20 mouse cellular contexts compared by ENCODE assay signal in the genomic region with DNA sequence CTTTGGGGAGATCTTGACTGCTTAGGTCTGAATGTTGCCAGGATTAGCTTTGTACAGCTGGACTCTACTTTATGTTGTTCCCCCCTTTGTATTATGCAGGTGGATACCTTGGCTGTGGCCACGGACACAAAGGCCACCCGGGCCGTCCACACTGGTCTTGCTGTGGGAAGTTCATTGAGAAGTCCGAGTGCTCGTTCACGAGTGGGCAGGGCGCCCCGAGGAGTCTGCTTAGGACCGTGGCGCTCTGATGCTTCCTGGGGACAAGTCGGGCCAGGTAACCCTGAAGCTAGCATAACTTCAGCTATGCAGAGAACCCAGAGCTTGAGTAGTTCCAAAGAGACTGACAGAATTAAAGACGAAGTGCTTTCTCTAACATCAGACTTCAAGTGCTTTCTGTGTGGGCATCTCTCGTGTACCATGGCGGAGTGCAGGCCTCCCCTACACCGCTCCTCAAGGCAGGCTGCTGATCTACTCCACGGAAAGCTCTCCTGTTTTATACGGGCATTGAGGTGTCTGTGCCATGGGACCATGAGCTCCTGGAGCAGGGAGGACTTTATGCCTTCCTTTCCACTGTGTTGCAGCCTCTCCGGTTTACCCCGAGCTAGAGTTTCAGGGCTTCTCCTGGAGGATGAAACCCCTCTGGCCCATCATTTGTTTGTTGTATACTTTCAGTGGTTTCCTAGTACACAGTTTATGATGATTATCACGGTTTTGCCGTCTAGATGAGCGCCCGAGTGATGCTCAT. TPM values are rescaled to one million over a fixed set of nuclear protein-coding genes. Genes with fewer than 3 reads are reported as not detected.
A peak's percentile ranks its signal among the peaks of the same experiment; 100 is the strongest.
DNase-seq lines count a peak whose midpoint lies in the region; TF ChIP-seq lines count a peak whose summit lies in the region.
"Had no signal": no experiment of that assay in that cellular context is flagged by ENCODE, and none has a peak within 500 bp of the region (broad histone marks: within the 10 kb centered on the region; RNA-seq: fewer than 3 reads in every experiment).

No protein-coding gene starts in this region.

- no peaks in the 10 kb centered on the region for H3K9me3 ChIP-seq in E14TG2a.4 (ENCODE audit: low read length)
- H3K9me3 ChIP-seq: embryonic facial prominence, embryonic 13.5 days; embryonic facial prominence, embryonic 15.5 days; forebrain, embryonic 10.5 days; forebrain, embryonic 12.5 days; G1E had no signal

- H3K36me3 ChIP-seq in E14TG2a.4 (ENCODE audit: insufficient read depth, low read length) (peaks cover 54% of the 10 kb centered on the region), macrophage (ENCODE audit: inconsistent target) (no peaks in the 10 kb centered on the region)

- H3K27me3 ChIP-seq in E14TG2a.4 (ENCODE audit: insufficient read depth, low read length): no peaks in the 10 kb centered on the region
- H3K27me3 ChIP-seq: CH12.LX; embryonic facial prominence, embryonic 13.5 days; embryonic facial prominence, embryonic 15.5 days; forebrain, embryonic 12.5 days; Patski had no signal

- H3K79me2 ChIP-seq in macrophage (ENCODE audit: inconsistent target): no peaks in the 10 kb centered on the region

- peak overlapping the region; percentile 32 for H3K27ac ChIP-seq in macrophage
- H3K27ac ChIP-seq: embryonic facial prominence, embryonic 13.5 days; embryonic facial prominence, embryonic 15.5 days; forebrain, embryonic 10.5 days; forebrain, embryonic 12.5 days had no signal

- DNase-seq in heart, adult 11 months: peak; percentile 84
- DNase-seq in heart, postnatal 10 days: no peak
- no peak for DNase-seq in embryo, embryonic 11 days
- DNase-seq: adrenal gland, adult 2 months; adrenal gland, postnatal 25 days; B cell, adult 2 months; cerebellum, adult 11-12 months; cerebellum, adult 2 months; cerebellum, adult 9-10 months; cerebellum, postnatal 25 days had no signal

- H3K4me3 ChIP-seq in E14TG2a.4 (replicated peaks; ENCODE audit: low read length) (peak overlapping the region; percentile 58), macrophage (ENCODE audit: inconsistent target) (no peak overlapping the region)
- H3K4me3 ChIP-seq: embryonic facial prominence, embryonic 13.5 days; embryonic facial prominence, embryonic 15.5 days; erythroblast, embryonic 14.5 days; forebrain, embryonic 10.5 days; forebrain, embryonic 12.5 days had no signal

- peaks cover 52% of the 10 kb centered on the region for H3K4me1 ChIP-seq in E14TG2a.4 (replicated peaks; ENCODE audit: low read depth, low read length)

- TF ChIP-seq CTCF in E14TG2a.4 (conservative IDR thresholded peaks at IDR 0.05; ENCODE audit: low read length): no peak

- intact Hi-C loops in heart, postnatal 10 days (cut with DNase I): no loop called here

- WGBS in macrophage (ENCODE audit: missing documents): 97% methylated on average over 23 of the region's 23 CpGs

RNA-seq across cellular contexts. Expression of gene Trim45, which starts 9.5 kb away (rescaled TPM):
- 10 to 100 TPM; 10.7 to 11.1 TPM for total RNA-seq in heart, postnatal 10 days (2021)
- 1 to 10 TPM in 20 of 26 experiments, under 1 TPM in 6; 0.33 to 4.4 (median 1.6) TPM for total RNA-seq in macrophage (2018; cell fraction: chromatin; rRNA removed)
- 1 to 10 TPM in 22 of 26 experiments, under 1 TPM in 4; 0.43 to 2.3 (median 1.7) TPM for total RNA-seq in macrophage (2018; cell fraction: cytosol; rRNA removed)
- total RNA-seq in macrophage (2018; cell fraction: nucleus; rRNA removed): 1 to 10 TPM in 23 of 26 experiments, under 1 TPM in 3; 0.88 to 3.7 (median 1.6) TPM
- 0.89 to 1.6 TPM (median 1.2 TPM) in 3 replicates for polyA plus RNA-seq in macrophage (2018)

RNA-seq across cellular contexts. Expression of gene Ttf2, which starts 38.0 kb away (rescaled TPM):
- total RNA-seq in heart, postnatal 10 days (2021): 1 to 10 TPM; 5.7 to 6.0 TPM
- 10 to 100 TPM in 20 of 26 experiments, 1 to 10 TPM in 6; 5.4 to 50.7 (median 25.3) TPM for total RNA-seq in macrophage (2018; cell fraction: chromatin; rRNA removed)
- 10 to 100 TPM in 1 of 26 experiments, 1 to 10 TPM in 25; 4.8 to 10.5 (median 8.2) TPM for total RNA-seq in macrophage (2018; cell fraction: cytosol; rRNA removed)
- total RNA-seq in macrophage (2018; cell fraction: nucleus; rRNA removed): 10 to 100 TPM in 16 of 26 experiments, 1 to 10 TPM in 10; 4.6 to 39.8 (median 12.7) TPM
- 5.9 to 10.8 TPM (median 6.1 TPM) in 3 replicates for polyA plus RNA-seq in macrophage (2018)
